ENCODE assay signal across 8 mouse cellular contexts in the genomic region with DNA sequence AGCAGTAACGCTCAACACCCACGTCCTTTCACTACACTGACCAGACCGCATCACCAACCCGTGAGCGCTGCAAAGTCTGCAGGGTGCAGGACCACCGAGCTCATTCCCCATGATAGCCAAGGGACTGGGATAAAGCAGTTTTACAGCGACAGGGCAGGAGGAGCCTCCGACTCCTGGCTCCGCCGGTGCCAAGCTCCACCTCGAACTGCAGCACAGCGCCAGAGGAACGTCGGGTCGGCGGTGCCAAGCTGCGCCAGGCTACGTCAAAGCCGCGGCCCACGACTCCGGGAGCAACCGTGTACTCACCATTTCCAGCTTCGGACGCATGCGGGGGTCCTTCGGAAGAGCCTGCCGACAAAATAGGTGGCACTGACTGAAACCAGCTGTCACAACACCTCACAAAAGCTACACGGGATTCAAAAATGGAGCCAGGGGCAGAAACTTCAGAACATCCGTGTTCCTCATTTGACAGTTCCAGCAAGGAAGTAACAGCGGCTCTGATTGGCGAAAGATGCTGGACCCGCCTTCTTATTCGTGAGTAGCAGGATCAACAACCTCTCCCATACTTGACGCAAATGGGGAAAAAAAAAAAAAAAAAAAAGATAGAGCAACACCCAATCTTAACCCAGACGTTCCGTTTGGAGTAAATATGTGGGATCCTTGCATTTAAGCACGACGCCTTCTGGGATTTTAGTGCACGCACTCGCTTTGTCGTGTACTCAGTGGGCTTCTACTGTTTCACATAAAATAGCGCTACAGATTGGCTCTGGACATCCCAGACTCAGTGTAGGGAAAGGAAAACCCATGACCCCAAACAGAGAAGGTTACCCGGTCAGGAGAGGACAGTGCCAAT. TPM values are rescaled to one million over a fixed set of nuclear protein-coding genes. Genes with fewer than 3 reads are reported as not detected.
A peak's percentile ranks its signal among the peaks of the same experiment; 100 is the strongest.
DNase-seq lines count a peak whose midpoint lies in the region; ATAC-seq and TF ChIP-seq lines count a peak whose summit lies in the region.

TSS of gene Zfp101 (minus strand) at position 460 of the 853 bp plus-strand sequence.

- peak within 1 kb of the TSS; percentile 98 for H3K4me3 ChIP-seq in G1E (ENCODE audit: low read depth, low read length)
- peak within 1 kb of the TSS; percentile 71 for H3K4me3 ChIP-seq in forebrain, embryonic 16.5 days (replicated peaks; ENCODE audit: low read length)
- H3K4me3 ChIP-seq in layer of hippocampus, adult 2 months = peak within 1 kb of the TSS; percentile 82
- H3K4me3 ChIP-seq in lung, embryonic 14.5 days (ENCODE audit: low read depth, low read length) = peak within 1 kb of the TSS; percentile 75
- peak within 1 kb of the TSS; percentile 99 for H3K4me3 ChIP-seq in olfactory bulb, adult 2 months (ENCODE audit: insufficient read depth, low read depth, low read length)
- H3K4me3 ChIP-seq in thymus, adult 2 months (ENCODE audit: control insufficient read depth, insufficient read depth, low read length) = peak within 1 kb of the TSS; percentile 77

- under 1% methylated on average over 44 of the region's 44 CpGs for WGBS in forebrain, embryonic 16.5 days
- under 1% methylated on average over 44 of the region's 44 CpGs for WGBS in lung, embryonic 14.5 days
- under 1% methylated on average over 44 of the region's 44 CpGs for WGBS in olfactory bulb, adult 2 months
- WGBS in thymus, adult 2 months = under 1% methylated on average over 44 of the region's 44 CpGs

- peak; percentile 42; the same call in 1 of the 2 replicates for TF ChIP-seq POLR2A in olfactory bulb, adult 2 months (IDR thresholded peaks at IDR 0.05; ENCODE audit: insufficient read depth, low read depth, low read length)
- no peak for TF ChIP-seq POLR2A in thymus, adult 2 months (IDR thresholded peaks at IDR 0.05; ENCODE audit: control insufficient read depth, extremely low read depth, insufficient read depth, low read length, poor library complexity)

- peaks cover 21% of the 10 kb centered on the region for H3K36me3 ChIP-seq in G1E (replicated peaks)
- no peaks in the 10 kb centered on the region for H3K36me3 ChIP-seq in forebrain, embryonic 16.5 days (ENCODE audit: control insufficient read depth, insufficient read depth)
- no peaks in the 10 kb centered on the region for H3K36me3 ChIP-seq in lung, embryonic 14.5 days (ENCODE audit: insufficient read depth)
- H3K36me3 ChIP-seq in thymus, adult 2 months (ENCODE audit: control insufficient read depth, insufficient read depth, low read length) = no peaks in the 10 kb centered on the region

- H3K9me3 ChIP-seq in G1E (replicated peaks) = no peaks in the 10 kb centered on the region
- H3K9me3 ChIP-seq in forebrain, embryonic 16.5 days (ENCODE audit: control insufficient read depth, low read length) = no peaks in the 10 kb centered on the region
- H3K9me3 ChIP-seq in lung, embryonic 14.5 days (ENCODE audit: low read depth, low read length) = no peaks in the 10 kb centered on the region

- H3K27ac ChIP-seq in forebrain, embryonic 16.5 days (ENCODE audit: low read length) = peak within 1 kb of the TSS; percentile 87
- peak within 1 kb of the TSS; percentile 78 for H3K27ac ChIP-seq in layer of hippocampus, adult 2 months
- H3K27ac ChIP-seq in lung, embryonic 14.5 days (ENCODE audit: low read depth) = peak within 1 kb of the TSS; percentile 84
- peak within 1 kb of the TSS; percentile 98 for H3K27ac ChIP-seq in olfactory bulb, adult 2 months (ENCODE audit: insufficient read depth, low read depth, low read length)
- H3K27ac ChIP-seq in thymus, adult 2 months (ENCODE audit: control insufficient read depth, insufficient read depth, low read length) = no peak within 1 kb of the TSS

- no peak for TF ChIP-seq CTCF in G1E (IDR thresholded peaks at IDR 0.05; ENCODE audit: low read depth, low read length)
- no peak for TF ChIP-seq CTCF in layer of hippocampus, adult 2 months (conservative IDR thresholded peaks at IDR 0.05)
- TF ChIP-seq CTCF in lung, embryonic 14.5 days (IDR thresholded peaks at IDR 0.05; ENCODE audit: low read depth) = no peak
- no peak for TF ChIP-seq CTCF in olfactory bulb, adult 2 months (IDR thresholded peaks at IDR 0.05; ENCODE audit: insufficient read depth, low read depth, low read length)
- TF ChIP-seq CTCF in thymus, adult 2 months (IDR thresholded peaks at IDR 0.05; ENCODE audit: borderline replicate concordance, control insufficient read depth, extremely low read depth, insufficient read depth, low read length, poor library complexity) = no peak

- intact Hi-C loops in heart, postnatal 36 days (cut with DNase I) = loop anchor here (5.0 to 10.0 kb wide), 2 partner anchors 37 to 300 kb away; partner anchors contain the start of gene Zfp81

- H3K4me2 ChIP-seq in forebrain, embryonic 16.5 days (ENCODE audit: low read length) = peak within 1 kb of the TSS; percentile 65
- H3K4me2 ChIP-seq in lung, embryonic 14.5 days = peak within 1 kb of the TSS; percentile 71

- peaks cover 15% of the 10 kb centered on the region for H3K4me1 ChIP-seq in G1E (ENCODE audit: insufficient read depth, low read depth, low read length)
- H3K4me1 ChIP-seq in forebrain, embryonic 16.5 days (replicated peaks; ENCODE audit: control insufficient read depth, insufficient read depth, low read length) = peaks cover 9% of the 10 kb centered on the region
- no peaks in the 10 kb centered on the region for H3K4me1 ChIP-seq in lung, embryonic 14.5 days (ENCODE audit: insufficient read depth)
- H3K4me1 ChIP-seq in olfactory bulb, adult 2 months (ENCODE audit: control insufficient read depth, insufficient read depth, low read length) = no peaks in the 10 kb centered on the region
- H3K4me1 ChIP-seq in thymus, adult 2 months (replicated peaks; ENCODE audit: control insufficient read depth, insufficient read depth, low read length) = no peaks in the 10 kb centered on the region

- ATAC-seq in G1E (ENCODE audit: extremely low read depth, insufficient number of reproducible peaks, low FRiP score, poor library complexity, severe bottlenecking) = peak; percentile 98
- ATAC-seq in forebrain, embryonic 16.5 days = peak; percentile 99
- peak; percentile 99 for ATAC-seq in lung, embryonic 14.5 days (ENCODE audit: insufficient read depth)

- peak within 1 kb of the TSS; percentile 66 for H3K9ac ChIP-seq in forebrain, embryonic 16.5 days (replicated peaks; ENCODE audit: low read depth, low read length)
- peak within 1 kb of the TSS; percentile 77 for H3K9ac ChIP-seq in lung, embryonic 14.5 days

- DNase-seq in G1E (ENCODE audit: low spot score) = peak; percentile 91
- peak; percentile 86 to 90 for DNase-seq in cerebellum, adult 18-20 months
- DNase-seq in heart, postnatal 36 days = peak; percentile 84 to 86
- DNase-seq in layer of hippocampus, adult 2 months (ENCODE audit: low spot score in 2 of 2) = peak; percentile 89 to 94
- DNase-seq in lung, embryonic 14.5 days = peak; percentile 98
- DNase-seq in thymus, adult 2 months = peak; percentile 82

- no peaks in the 10 kb centered on the region for H3K27me3 ChIP-seq in G1E (ENCODE audit: insufficient read depth, low read length)
- H3K27me3 ChIP-seq in forebrain, embryonic 16.5 days (replicated peaks; ENCODE audit: control insufficient read depth, insufficient read depth, low read length) = no peaks in the 10 kb centered on the region
- H3K27me3 ChIP-seq in lung, embryonic 14.5 days (ENCODE audit: insufficient read depth, low read length) = no peaks in the 10 kb centered on the region
- no peaks in the 10 kb centered on the region for H3K27me3 ChIP-seq in thymus, adult 2 months (ENCODE audit: control insufficient read depth, insufficient read depth, low read length)

RNA-seq across cellular contexts. Expression of gene Zfp101, which starts in this region (rescaled TPM):
- total RNA-seq in G1E (2014; fragmentation: Nextera tagmentation) (58.9 and 65.6 TPM in 2 replicates), G1E (2017) (68.2 and 97.1 TPM in 2 replicates)
- polyA plus RNA-seq in G1E (2012) = 0.55 and 0.87 TPM in 2 replicates
- 21.0 and 24.2 TPM in 2 replicates for polyA plus RNA-seq in forebrain, embryonic 16.5 days (2015; fragmentation: Nextera tagmentation; extraction: Ambion mirVana)
- total RNA-seq in heart, postnatal 36 days (2021) = 1 to 10 TPM; 4.2 to 5.0 TPM
- 10 to 100 TPM; 10.3 to 17.7 TPM for total RNA-seq in layer of hippocampus, adult 2 months (2021)
- 20.4 and 20.8 TPM in 2 replicates for polyA plus RNA-seq in lung, embryonic 14.5 days (2014; fragmentation: Nextera tagmentation; extraction: Ambion mirVana)
- not detected in 2 replicates for polyA plus RNA-seq in olfactory bulb, adult 2 months (2012; ENCODE audit: insufficient read depth, insufficient read length, low replicate concordance, missing spikeins)
- polyA plus RNA-seq in thymus, adult 2 months (2012; rRNA removed) = 5.9 and 6.3 TPM in 2 replicates
